Mouse (Mus musculus) lung, postnatal 25 days (tissue): ENCODE data around the gene Snx29.

Experiments used
- DNase-seq: peaks from one replicate; pipeline ENCODE4 v3.0.0; 2022; ENCODE audit warnings: low spot score

Snx29 gene

DNA sequence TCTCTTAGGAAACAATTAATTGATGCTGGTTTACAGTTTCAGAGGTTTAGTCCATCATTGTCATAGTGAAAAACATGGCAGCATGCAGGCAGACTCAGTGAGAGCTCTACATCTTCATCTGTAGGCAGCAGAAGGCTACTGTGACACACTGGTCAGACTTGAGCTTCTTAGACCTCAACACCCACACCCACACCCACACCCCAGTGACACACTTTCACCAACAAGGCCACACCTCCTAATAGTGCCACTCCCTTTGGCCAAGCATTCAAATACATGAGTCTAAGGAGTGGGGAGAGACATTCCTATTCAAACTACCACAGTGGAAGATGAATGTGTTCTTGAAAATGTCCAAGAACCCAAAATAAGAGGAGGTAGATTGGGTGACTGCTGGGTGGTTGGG is 460.6 kb downstream of the Snx29 start:
- DNase-seq: no peak

DNA sequence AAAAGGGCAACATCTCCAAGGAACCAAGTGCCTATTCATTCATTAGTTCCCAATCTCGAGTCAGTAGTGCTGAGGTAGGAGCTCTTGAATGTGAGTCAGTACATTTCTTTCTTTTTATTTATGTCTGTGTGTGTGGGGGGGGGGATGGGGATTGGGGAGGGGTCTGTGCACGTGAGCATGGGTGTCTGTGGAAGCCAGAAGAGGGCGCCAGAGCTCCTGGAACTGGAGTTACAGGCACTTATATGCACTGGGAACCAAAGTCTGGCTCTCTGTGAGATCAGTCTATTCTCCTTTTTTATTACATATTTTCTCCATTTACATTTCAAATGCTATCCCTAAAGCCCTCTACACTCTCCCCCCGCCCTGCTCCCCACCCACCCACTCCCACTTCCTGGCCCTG is 461.6 kb downstream of the Snx29 start:
- DNase-seq: no peak

DNA sequence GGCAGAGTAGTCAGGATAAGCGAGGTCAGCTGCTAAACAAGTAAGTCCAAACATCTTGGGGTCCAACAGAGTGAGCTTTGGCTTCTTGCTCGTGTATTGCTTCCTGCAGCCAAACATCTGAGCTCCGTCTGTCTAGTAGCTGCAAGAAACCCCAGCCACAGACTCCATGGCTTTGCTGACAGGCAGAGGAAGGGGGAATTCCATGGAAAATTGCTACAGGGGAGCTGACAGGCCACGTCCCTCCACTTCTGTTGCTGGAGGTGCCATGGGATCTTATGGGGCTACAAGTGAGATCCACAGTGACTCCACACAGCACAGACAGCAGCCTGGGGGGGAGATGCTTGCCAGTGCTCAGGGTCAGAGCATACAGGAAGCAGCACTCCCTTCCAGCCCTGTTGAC is 463.1 kb downstream of the Snx29 start:
- DNase-seq: no peak

DNA sequence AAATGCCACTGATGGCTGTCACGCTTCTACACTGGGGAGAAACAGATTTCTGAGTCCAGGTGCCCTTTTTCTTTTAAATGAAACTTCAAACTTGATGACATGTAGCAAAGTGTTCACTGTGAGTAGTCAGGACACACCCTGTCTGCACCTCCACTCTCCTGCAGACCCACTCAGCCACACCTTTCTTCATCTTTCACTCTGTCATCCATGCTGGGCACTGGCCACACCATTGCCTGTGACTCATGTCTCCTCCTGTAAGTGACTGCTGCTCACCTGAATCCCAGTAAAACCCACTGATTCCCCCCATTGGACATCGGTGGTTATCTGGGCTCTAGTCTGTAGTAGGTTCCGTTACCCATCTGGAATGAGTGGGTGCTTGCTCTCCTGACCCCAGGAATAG is 467.8 kb downstream of the Snx29 start:
- DNase-seq: no peak

DNA sequence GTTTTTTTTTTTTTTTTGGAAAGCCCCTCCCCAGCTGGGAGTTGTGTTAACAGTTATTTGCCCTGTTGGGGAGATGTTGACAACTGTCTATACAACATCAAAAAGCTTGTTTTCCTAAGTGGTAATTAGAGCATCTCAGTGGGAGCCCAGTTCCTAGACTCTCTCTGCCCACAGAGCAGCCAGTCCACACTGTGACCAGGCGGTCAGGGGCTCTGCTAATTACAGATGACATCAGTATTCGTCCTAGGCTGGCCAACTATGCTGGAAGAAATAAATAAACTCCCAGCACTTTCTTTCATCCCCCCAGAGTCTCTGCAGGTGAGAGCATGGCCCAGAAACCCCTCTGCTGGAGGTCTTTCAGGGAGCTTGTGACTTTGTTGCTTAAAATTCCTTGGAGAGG is 470.7 kb downstream of the Snx29 start:
- no peak for DNase-seq

DNA sequence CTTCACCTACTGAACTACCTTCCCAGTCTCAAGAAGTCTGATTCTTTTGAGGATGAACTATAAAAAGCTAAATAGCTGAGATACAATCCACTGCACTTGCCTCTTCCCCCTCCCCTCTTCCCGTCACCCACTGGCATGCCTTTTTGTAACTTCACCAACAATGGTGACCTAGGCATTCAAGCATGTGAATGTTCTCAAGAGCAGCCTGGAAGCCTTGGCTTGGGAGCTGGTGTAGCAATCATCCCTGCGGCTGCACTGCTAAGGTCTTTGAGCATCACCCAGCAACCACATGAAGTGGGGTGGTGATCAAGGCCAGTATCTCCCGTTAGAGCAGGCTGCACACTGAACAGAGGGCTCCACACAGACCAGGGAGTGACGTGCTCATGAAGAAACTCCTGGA is 471.9 kb downstream of the Snx29 start:
- no peak for DNase-seq

DNA sequence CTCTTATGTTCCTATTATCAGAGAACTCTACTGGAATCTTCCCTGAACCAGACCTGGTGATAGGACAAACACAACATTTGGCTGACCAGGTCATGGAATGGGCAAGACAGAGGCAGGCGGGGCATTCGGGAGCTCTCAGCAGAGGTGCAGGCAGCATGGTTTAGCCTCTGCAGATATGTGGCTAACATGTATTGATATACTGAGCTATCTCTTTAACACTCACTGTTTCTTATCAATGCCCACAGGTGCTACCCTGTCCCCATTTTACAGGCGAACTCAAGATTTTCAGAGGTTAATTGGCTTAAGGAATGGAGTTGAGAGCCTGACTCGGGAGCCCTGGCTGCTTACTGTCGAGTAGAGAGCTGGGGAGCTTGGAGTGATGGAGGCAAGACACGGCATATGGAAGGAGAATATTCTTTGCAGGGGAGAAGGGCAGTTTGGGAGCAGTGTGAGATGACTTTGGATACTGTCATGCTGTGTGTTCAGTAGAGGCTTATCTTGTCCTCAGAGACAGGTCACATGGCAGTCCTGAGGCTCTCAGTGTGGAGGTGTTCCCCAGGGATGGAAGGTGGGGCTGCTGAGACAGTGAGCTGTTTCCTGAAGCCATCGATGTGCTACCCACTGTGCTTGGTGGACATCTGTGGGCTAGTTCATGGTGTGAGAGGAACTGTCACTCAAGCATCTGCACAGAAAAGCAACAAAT is 473.2 kb downstream of the Snx29 start:
- DNase-seq: no peak

DNA sequence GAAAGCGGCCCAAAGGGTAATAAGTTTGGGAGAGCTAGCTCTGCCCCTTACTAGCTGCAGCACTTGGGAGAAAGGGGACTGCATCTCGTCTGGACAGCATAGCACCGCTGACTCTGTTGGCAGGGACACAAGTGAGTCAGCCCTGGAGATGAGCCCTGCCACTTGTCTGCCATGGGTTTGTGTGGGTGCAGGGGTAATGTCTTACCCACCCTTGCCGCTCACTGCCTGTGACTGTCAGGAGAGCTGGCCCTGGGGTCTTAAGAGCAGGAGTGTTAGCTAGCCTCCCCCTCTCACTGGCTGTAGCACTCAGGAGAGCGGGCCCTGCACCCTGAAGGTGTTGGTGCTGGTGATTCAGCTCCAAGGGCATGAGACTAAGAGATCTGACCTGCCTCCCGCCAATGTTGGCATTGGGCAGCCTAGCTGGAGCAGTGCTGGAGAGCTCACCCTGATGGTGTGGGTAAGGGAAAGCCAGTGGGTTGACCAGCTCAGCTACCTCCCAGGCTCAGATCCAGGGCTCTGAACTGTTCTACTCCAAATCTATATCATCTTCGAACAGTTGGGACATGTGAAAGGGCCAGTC is 479.3 kb downstream of the Snx29 start:
- DNase-seq: no peak
